Mouse (Mus musculus): ENCODE measurements at regions not wholly inside any gene's neighbourhood (a gene's known extent, or its start where the extent isn't known, plus 50 kb on each side); places are given as distances from the start of the nearest gene placed in this dataset.

- DNase-seq (ENCODE audit: low spot score) = no peak
- H3K4me3 ChIP-seq = no peak overlapping the region
- no peak overlapping the region for H3K27ac ChIP-seq
- H3K36me3 ChIP-seq = no peaks in the 10 kb centered on the region
- WGBS = 87% methylated on average over 2 of the region's 2 CpGs
- no peaks in the 10 kb centered on the region for H3K9me3 ChIP-seq
- H3K4me1 ChIP-seq (replicated peaks) = no peaks in the 10 kb centered on the region
- no peaks in the 10 kb centered on the region for H3K27me3 ChIP-seq (ENCODE audit: insufficient read depth, poor library complexity, severe bottlenecking)
Measured at GRCm38 (mm10) chr12:35703479-35703878, 168.6 kb upstream of the Ahr start.

GRCm38 (mm10) chr12:35702674-35703073, 167.8 kb upstream of the Ahr start:
- Histone ChIP-seq H3K4me3 (no peak overlapping the region), H3K27me3 (ENCODE audit: insufficient read depth, poor library complexity, severe bottlenecking) (no peaks in the 10 kb centered on the region), H3K9me3 (no peaks in the 10 kb centered on the region), H3K36me3 (no peaks in the 10 kb centered on the region), H3K27ac (no peak overlapping the region), H3K4me1 (replicated peaks) (no peaks in the 10 kb centered on the region)
- WGBS = 81% methylated on average over 7 of the region's 7 CpGs
- DNase-seq (ENCODE audit: low spot score) = no peak

GRCm38 (mm10) chr12:35694253-35694652, 159.4 kb upstream of the Ahr start:
- WGBS = 81% methylated on average over 3 of the region's 3 CpGs
- no peaks in the 10 kb centered on the region for H3K27me3 ChIP-seq (ENCODE audit: insufficient read depth, poor library complexity, severe bottlenecking)
- H3K4me3 ChIP-seq = no peak overlapping the region
- H3K4me1 ChIP-seq (replicated peaks) = no peaks in the 10 kb centered on the region
- no peaks in the 10 kb centered on the region for H3K36me3 ChIP-seq
- no peak for DNase-seq (ENCODE audit: low spot score)
- H3K9me3 ChIP-seq = no peaks in the 10 kb centered on the region
- no peak overlapping the region for H3K27ac ChIP-seq

GRCm38 (mm10) chr12:35690914-35691313, 156.1 kb upstream of the Ahr start:
- Histone ChIP-seq H3K27me3 (ENCODE audit: insufficient read depth, poor library complexity, severe bottlenecking) (no peaks in the 10 kb centered on the region), H3K36me3 (no peaks in the 10 kb centered on the region), H3K9me3 (no peaks in the 10 kb centered on the region), H3K4me3 (no peak overlapping the region), H3K4me1 (replicated peaks) (no peaks in the 10 kb centered on the region), H3K27ac (no peak overlapping the region)
- 81% methylated on average over 3 of the region's 3 CpGs for WGBS
- DNase-seq (ENCODE audit: low spot score) = no peak

- Histone ChIP-seq H3K27me3 (ENCODE audit: insufficient read depth, poor library complexity, severe bottlenecking) (no peaks in the 10 kb centered on the region), H3K27ac (no peak overlapping the region), H3K4me3 (no peak overlapping the region), H3K36me3 (no peaks in the 10 kb centered on the region), H3K4me1 (replicated peaks) (no peaks in the 10 kb centered on the region), H3K9me3 (no peaks in the 10 kb centered on the region)
- DNase-seq (ENCODE audit: low spot score) = no peak
- 87% methylated on average over 2 of the region's 2 CpGs for WGBS
Measured at GRCm38 (mm10) chr12:35686231-35686630, 151.4 kb upstream of the Ahr start.

GRCm38 (mm10) chr12:35685189-35685588, 150.4 kb upstream of the Ahr start:
- Histone ChIP-seq H3K4me1 (replicated peaks) (no peaks in the 10 kb centered on the region), H3K27ac (no peak overlapping the region)
- WGBS = 63% methylated on average over 3 of the region's 3 CpGs

GRCm38 (mm10) chr12:35681864-35682449, 147.1 kb upstream of the Ahr start:
- Histone ChIP-seq H3K27ac (no peak overlapping the region), H3K27me3 (ENCODE audit: insufficient read depth, poor library complexity, severe bottlenecking) (no peaks in the 10 kb centered on the region), H3K4me3 (no peak overlapping the region), H3K36me3 (no peaks in the 10 kb centered on the region), H3K4me1 (replicated peaks) (no peaks in the 10 kb centered on the region), H3K9me3 (no peaks in the 10 kb centered on the region)
- no peak for DNase-seq (ENCODE audit: low spot score)

More at GRCm38 (mm10) chr12:35685189-35685588, 150.4 kb upstream of the Ahr start:
- H3K36me3 ChIP-seq = no peaks in the 10 kb centered on the region
- no peak for DNase-seq (ENCODE audit: low spot score)
- no peaks in the 10 kb centered on the region for H3K27me3 ChIP-seq (ENCODE audit: insufficient read depth, poor library complexity, severe bottlenecking)
- no peaks in the 10 kb centered on the region for H3K9me3 ChIP-seq
- no peak overlapping the region for H3K4me3 ChIP-seq

- Histone ChIP-seq H3K27me3 (ENCODE audit: insufficient read depth, poor library complexity, severe bottlenecking) (no peaks in the 10 kb centered on the region), H3K4me1 (replicated peaks) (no peaks in the 10 kb centered on the region), H3K4me3 (no peak overlapping the region), H3K9me3 (no peaks in the 10 kb centered on the region), H3K36me3 (no peaks in the 10 kb centered on the region), H3K27ac (no peak overlapping the region)
- DNase-seq (ENCODE audit: low spot score) = no peak
- WGBS = 76% methylated on average over 4 of the region's 4 CpGs
Measured at GRCm38 (mm10) chr12:35679903-35680302, 145.1 kb upstream of the Ahr start.

- H3K36me3 ChIP-seq = no peaks in the 10 kb centered on the region
- DNase-seq (ENCODE audit: low spot score) = no peak
- no peak overlapping the region for H3K4me3 ChIP-seq
- H3K27ac ChIP-seq = no peak overlapping the region
- H3K4me1 ChIP-seq (replicated peaks) = no peaks in the 10 kb centered on the region
- WGBS = 88% methylated on average over 2 of the region's 2 CpGs
- H3K27me3 ChIP-seq (ENCODE audit: insufficient read depth, poor library complexity, severe bottlenecking) = no peaks in the 10 kb centered on the region
- no peaks in the 10 kb centered on the region for H3K9me3 ChIP-seq
Measured at GRCm38 (mm10) chr12:35679025-35679424, 144.2 kb upstream of the Ahr start.

GRCm38 (mm10) chr12:35674487-35674886, 139.6 kb upstream of the Ahr start:
- Histone ChIP-seq H3K27me3 (ENCODE audit: insufficient read depth, poor library complexity, severe bottlenecking) (no peaks in the 10 kb centered on the region), H3K9me3 (no peaks in the 10 kb centered on the region), H3K4me1 (replicated peaks) (no peaks in the 10 kb centered on the region), H3K36me3 (no peaks in the 10 kb centered on the region), H3K4me3 (no peak overlapping the region), H3K27ac (no peak overlapping the region)
- 58% methylated on average over 6 of the region's 6 CpGs for WGBS
- peak; percentile 15 for DNase-seq (ENCODE audit: low spot score)

- WGBS = 93% methylated on average over 4 of the region's 4 CpGs
- Histone ChIP-seq H3K4me1 (replicated peaks) (no peaks in the 10 kb centered on the region), H3K27me3 (ENCODE audit: insufficient read depth, poor library complexity, severe bottlenecking) (no peaks in the 10 kb centered on the region), H3K9me3 (no peaks in the 10 kb centered on the region), H3K27ac (no peak overlapping the region), H3K4me3 (no peak overlapping the region), H3K36me3 (no peaks in the 10 kb centered on the region)
- no peak for DNase-seq (ENCODE audit: low spot score)
Measured at GRCm38 (mm10) chr12:35670980-35671379, 136.1 kb upstream of the Ahr start.

- Histone ChIP-seq H3K27me3 (ENCODE audit: insufficient read depth, poor library complexity, severe bottlenecking) (no peaks in the 10 kb centered on the region), H3K36me3 (no peaks in the 10 kb centered on the region), H3K4me1 (replicated peaks) (no peaks in the 10 kb centered on the region), H3K27ac (no peak overlapping the region), H3K4me3 (no peak overlapping the region), H3K9me3 (no peaks in the 10 kb centered on the region)
- no peak for DNase-seq (ENCODE audit: low spot score)
- WGBS = 92% methylated on average over 1 of the region's 1 CpGs
Measured at GRCm38 (mm10) chr12:35668716-35669115, 133.9 kb upstream of the Ahr start.

- 90% methylated on average over 3 of the region's 3 CpGs for WGBS
- Histone ChIP-seq H3K36me3 (no peaks in the 10 kb centered on the region), H3K9me3 (no peaks in the 10 kb centered on the region), H3K27me3 (ENCODE audit: insufficient read depth, poor library complexity, severe bottlenecking) (no peaks in the 10 kb centered on the region), H3K27ac (no peak overlapping the region), H3K4me3 (no peak overlapping the region), H3K4me1 (replicated peaks) (no peaks in the 10 kb centered on the region)
- no peak for DNase-seq (ENCODE audit: low spot score)
Measured at GRCm38 (mm10) chr12:35667705-35668104, 132.9 kb upstream of the Ahr start.

- DNase-seq (ENCODE audit: low spot score) = no peak
- Histone ChIP-seq H3K36me3 (no peaks in the 10 kb centered on the region), H3K27me3 (ENCODE audit: insufficient read depth, poor library complexity, severe bottlenecking) (no peaks in the 10 kb centered on the region), H3K27ac (no peak overlapping the region), H3K4me3 (no peak overlapping the region), H3K9me3 (no peaks in the 10 kb centered on the region), H3K4me1 (replicated peaks) (no peaks in the 10 kb centered on the region)
Measured at GRCm38 (mm10) chr12:35667218-35667617, 132.4 kb upstream of the Ahr start.
